Mouse (Mus musculus) small intestine, adult 2 months (tissue): Measurements from ENCODE around the gene Hist2h4.

Experiments used
- CTCF ChIP-seq: fragments of 200-500 bp; IDR thresholded peaks from 2 replicates; pipeline ENCODE4 v1.5.1; 2012; ENCODE audit warnings: low read depth, mild to moderate bottlenecking, control low read depth, inconsistent platforms, low read length, moderate library complexity, mixed read lengths; ENCODE audit not compliant: insufficient replicate concordance, insufficient read length; ENCODE audit errors: extremely low read depth
- POLR2A ChIP-seq: fragments of 200-500 bp; IDR thresholded peaks from 2 replicates; pipeline ENCODE4 v1.6.1; 2012; ENCODE audit warnings: low read depth, mild to moderate bottlenecking, control low read depth, inconsistent platforms, low read length, moderate library complexity

DNA sequence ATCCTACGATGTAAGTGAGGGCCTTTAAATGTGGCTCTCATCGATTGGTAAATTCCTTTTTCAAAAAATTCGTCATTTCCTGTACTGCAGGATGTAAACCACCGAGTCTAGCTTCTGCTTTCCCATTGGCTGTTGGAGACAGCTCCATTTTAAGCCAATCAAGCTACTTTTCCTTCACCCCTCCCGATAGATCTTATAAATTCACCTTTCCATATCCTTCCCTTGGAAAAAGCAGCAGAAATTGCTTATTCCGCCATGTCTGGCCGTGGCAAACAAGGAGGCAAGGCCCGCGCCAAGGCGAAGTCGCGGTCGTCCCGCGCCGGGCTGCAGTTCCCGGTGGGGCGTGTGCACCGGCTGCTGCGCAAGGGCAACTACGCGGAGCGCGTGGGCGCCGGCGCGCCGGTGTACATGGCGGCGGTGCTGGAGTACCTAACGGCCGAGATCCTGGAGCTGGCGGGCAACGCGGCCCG is 43.4 kb downstream of the Hist2h4 start, which contains the start of the genes Bola1 and Hist2h2ab:
- TF ChIP-seq POLR2A (peak; percentile 60; the same call in 1 of the 2 replicates), CTCF (no peak)
